Mouse (Mus musculus): ENCODE measurements around the gene Tspan18.

Gene Tspan18

GRCm38 (mm10) chr2:93188020-93188760 is 146.1 kb downstream of the Tspan18 start:
- ATAC-seq (ENCODE audit: low TSS enrichment), result no peak

- ATAC-seq (ENCODE audit: low TSS enrichment), result peak; percentile 69
Measured at GRCm38 (mm10) chr2:93187323-93187996, 146.8 kb downstream of the Tspan18 start, which contains the start of gene Trp53i11. Gene Trp53i11, plus strand, starts transcription at chr2:93187548.

GRCm38 (mm10) chr2:93182859-93183258 is 151.4 kb downstream of the Tspan18 start:
- no peak for ATAC-seq (ENCODE audit: low TSS enrichment)

- peak; percentile 69 for ATAC-seq (ENCODE audit: low TSS enrichment)
Measured at GRCm38 (mm10) chr2:93180077-93180844, 154.0 kb downstream of the Tspan18 start.

- no peak for ATAC-seq (ENCODE audit: low TSS enrichment)
Measured at GRCm38 (mm10) chr2:93179603-93180002, 154.7 kb downstream of the Tspan18 start.

GRCm38 (mm10) chr2:93178313-93178677 is 156.0 kb downstream of the Tspan18 start:
- ATAC-seq (ENCODE audit: low TSS enrichment), result no peak

- ATAC-seq (ENCODE audit: low TSS enrichment), result no peak
Measured at GRCm38 (mm10) chr2:93177668-93178312, 156.5 kb downstream of the Tspan18 start.

GRCm38 (mm10) chr2:93176871-93177667 is 157.2 kb downstream of the Tspan18 start:
- no peak for ATAC-seq (ENCODE audit: low TSS enrichment)

- no peak for ATAC-seq (ENCODE audit: low TSS enrichment)
Measured at GRCm38 (mm10) chr2:93176193-93176798, 158.0 kb downstream of the Tspan18 start.

GRCm38 (mm10) chr2:93175721-93176120 is 158.6 kb downstream of the Tspan18 start:
- ATAC-seq (ENCODE audit: low TSS enrichment), result no peak

- no peak for ATAC-seq (ENCODE audit: low TSS enrichment)
Measured at GRCm38 (mm10) chr2:93175278-93175677, 159.0 kb downstream of the Tspan18 start.

- no peak for ATAC-seq (ENCODE audit: low TSS enrichment)
Measured at GRCm38 (mm10) chr2:93174159-93174558, 160.1 kb downstream of the Tspan18 start.

- no peak for ATAC-seq (ENCODE audit: low TSS enrichment)
Measured at GRCm38 (mm10) chr2:93172460-93172859, 161.8 kb downstream of the Tspan18 start.

GRCm38 (mm10) chr2:93171929-93172328 is 162.4 kb downstream of the Tspan18 start:
- ATAC-seq (ENCODE audit: low TSS enrichment), result no peak

- no peak for ATAC-seq (ENCODE audit: low TSS enrichment)
Measured at GRCm38 (mm10) chr2:93170845-93171200, 163.5 kb downstream of the Tspan18 start.

- ATAC-seq (ENCODE audit: low TSS enrichment), result peak; percentile 76
Measured at GRCm38 (mm10) chr2:93170156-93170844, 164.0 kb downstream of the Tspan18 start.

- ATAC-seq (ENCODE audit: low TSS enrichment), result peak; percentile 60
Measured at GRCm38 (mm10) chr2:93166734-93167406, 167.4 kb downstream of the Tspan18 start.

- ATAC-seq (ENCODE audit: low TSS enrichment), result no peak
Measured at GRCm38 (mm10) chr2:93166295-93166694, 168.0 kb downstream of the Tspan18 start.

GRCm38 (mm10) chr2:93163750-93164335 is 170.5 kb downstream of the Tspan18 start:
- no peak for ATAC-seq (ENCODE audit: low TSS enrichment)
